Mouse (Mus musculus): ENCODE results near the gene Slc6a1. TPM values are rescaled to one million over a fixed set of nuclear protein-coding genes. Genes with fewer than 3 reads are reported as not detected.
A peak's percentile ranks its signal among the peaks of the same experiment; 100 is the strongest.

The Slc6a1 gene
- polyA plus RNA-seq, 1 experiment from 2014 or later: 0.25 TPM

GRCm38 (mm10) chr6:114343740-114344139 is 61.3 kb downstream of the Slc6a1 start:
- WGBS: 11% methylated on average over 3 of the region's 3 CpGs
- Histone ChIP-seq H3K4me2 (ENCODE audit: low read length) (no peak overlapping the region), H3K27me3 (ENCODE audit: insufficient read depth, low read length) (no peaks in the 10 kb centered on the region), H3K9ac (ENCODE audit: low read depth, low read length) (no peak overlapping the region), H3K36me3 (ENCODE audit: insufficient read depth, low read length) (no peaks in the 10 kb centered on the region), H3K4me1 (replicated peaks; ENCODE audit: insufficient read depth, low read length) (no peaks in the 10 kb centered on the region), H3K4me3 (replicated peaks; ENCODE audit: low read depth, low read length) (no peak overlapping the region), H3K9me3 (replicated peaks; ENCODE audit: low read length) (no peaks in the 10 kb centered on the region), H3K27ac (no peak overlapping the region)
- peak; percentile 87 for TF ChIP-seq CTCF (IDR thresholded peaks at IDR 0.05; ENCODE audit: low read depth)
- ATAC-seq (replicated peaks; ENCODE audit: low FRiP score, low read depth) (no peak), DNase-seq (ENCODE audit: low spot score) (peak; percentile 76)

- TF ChIP-seq CTCF (IDR thresholded peaks at IDR 0.05; ENCODE audit: low read depth): peak; percentile 81
- Histone ChIP-seq H3K9ac (ENCODE audit: low read depth, low read length) (no peak overlapping the region), H3K4me2 (ENCODE audit: low read length) (no peak overlapping the region), H3K9me3 (replicated peaks; ENCODE audit: low read length) (no peaks in the 10 kb centered on the region), H3K36me3 (ENCODE audit: insufficient read depth, low read length) (no peaks in the 10 kb centered on the region), H3K27me3 (ENCODE audit: insufficient read depth, low read length) (no peaks in the 10 kb centered on the region), H3K4me1 (replicated peaks; ENCODE audit: insufficient read depth, low read length) (no peaks in the 10 kb centered on the region), H3K27ac (no peak overlapping the region), H3K4me3 (replicated peaks; ENCODE audit: low read depth, low read length) (no peak overlapping the region)
- 45% methylated on average over 4 of the region's 4 CpGs for WGBS
- DNase-seq (ENCODE audit: low spot score): peak; percentile 51
- ATAC-seq (replicated peaks; ENCODE audit: low FRiP score, low read depth): no peak
Observed at GRCm38 (mm10) chr6:114345156-114345555, 62.7 kb downstream of the Slc6a1 start.

DNA sequence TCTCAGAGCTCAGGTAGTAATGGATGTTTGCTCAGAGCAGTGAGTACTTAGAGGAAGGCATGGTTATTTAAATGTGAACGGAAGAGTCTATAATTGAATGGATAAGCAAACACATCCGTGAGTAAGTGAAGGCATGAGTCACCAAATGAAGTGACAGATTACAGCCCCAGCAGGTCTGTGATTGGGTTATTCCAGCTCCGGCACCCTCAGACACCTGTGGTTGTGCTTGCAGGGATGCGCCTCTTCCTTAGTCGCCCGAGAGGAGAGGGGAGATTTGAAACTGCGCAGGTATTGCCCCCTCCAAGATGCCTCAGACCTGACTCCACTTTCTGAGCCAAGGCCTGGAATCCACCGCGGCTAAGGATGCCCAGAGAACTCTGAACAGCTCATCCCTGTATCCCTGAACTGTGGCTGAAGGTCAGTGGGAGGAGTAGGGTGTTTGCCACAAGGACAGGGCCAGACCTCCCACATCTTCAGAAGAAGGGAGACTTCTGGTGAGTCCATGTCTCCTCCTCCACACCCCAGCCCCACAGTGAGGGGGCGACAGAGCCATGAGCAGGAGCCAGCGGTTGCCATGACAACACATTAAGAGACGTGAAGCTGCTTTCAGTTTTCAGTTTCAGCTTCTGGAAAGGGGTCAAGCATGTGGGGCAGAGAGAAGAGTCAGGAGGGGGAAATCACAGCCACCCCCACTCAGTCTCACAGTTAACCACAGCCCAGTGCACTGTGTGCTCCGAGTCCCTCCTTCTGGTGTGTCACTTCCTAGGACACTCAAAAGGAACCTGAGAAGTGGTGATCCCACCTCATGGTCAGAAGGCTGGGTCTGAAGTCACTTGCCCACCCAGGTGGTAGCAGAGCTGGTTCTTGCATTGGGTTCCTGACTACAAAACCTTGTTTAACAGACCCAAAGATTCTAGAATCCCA is 65.7 kb downstream of the Slc6a1 start:
- H3K27me3 ChIP-seq (ENCODE audit: insufficient read depth, low read length): no peaks in the 10 kb centered on the region
- 27% methylated on average over 13 of the region's 13 CpGs for WGBS
- TF ChIP-seq CTCF (IDR thresholded peaks at IDR 0.05; ENCODE audit: low read depth): peak; percentile 41
- ATAC-seq (replicated peaks; ENCODE audit: low FRiP score, low read depth): peak; percentile 79; the same call in 1 of the 2 replicates
- no peak overlapping the region for H3K9ac ChIP-seq (ENCODE audit: low read depth, low read length)
- H3K9me3 ChIP-seq (replicated peaks; ENCODE audit: low read length): no peaks in the 10 kb centered on the region
- no peak overlapping the region for H3K4me3 ChIP-seq (replicated peaks; ENCODE audit: low read depth, low read length)
- no peaks in the 10 kb centered on the region for H3K4me1 ChIP-seq (replicated peaks; ENCODE audit: insufficient read depth, low read length)
- H3K27ac ChIP-seq: no peak overlapping the region
- H3K36me3 ChIP-seq (ENCODE audit: insufficient read depth, low read length): no peaks in the 10 kb centered on the region
- no peak overlapping the region for H3K4me2 ChIP-seq (ENCODE audit: low read length)
- peak; percentile 85 for DNase-seq (ENCODE audit: low spot score)

GRCm38 (mm10) chr6:114354635-114355034 is 72.2 kb downstream of the Slc6a1 start:
- Histone ChIP-seq H3K9ac (ENCODE audit: low read depth, low read length) (no peak overlapping the region), H3K4me1 (replicated peaks; ENCODE audit: insufficient read depth, low read length) (no peaks in the 10 kb centered on the region), H3K27me3 (ENCODE audit: insufficient read depth, low read length) (no peaks in the 10 kb centered on the region), H3K9me3 (replicated peaks; ENCODE audit: low read length) (no peaks in the 10 kb centered on the region), H3K4me3 (replicated peaks; ENCODE audit: low read depth, low read length) (no peak overlapping the region), H3K27ac (no peak overlapping the region), H3K4me2 (ENCODE audit: low read length) (no peak overlapping the region), H3K36me3 (ENCODE audit: insufficient read depth, low read length) (no peaks in the 10 kb centered on the region)
- DNase-seq (ENCODE audit: low spot score) (peak; percentile 22), ATAC-seq (replicated peaks; ENCODE audit: low FRiP score, low read depth) (no peak)
- 64% methylated on average over 4 of the region's 4 CpGs for WGBS
- TF ChIP-seq CTCF (IDR thresholded peaks at IDR 0.05; ENCODE audit: low read depth): no peak

GRCm38 (mm10) chr6:114358171-114358570 is 75.7 kb downstream of the Slc6a1 start:
- H3K4me2 ChIP-seq (ENCODE audit: low read length): no peak overlapping the region
- H3K36me3 ChIP-seq (ENCODE audit: insufficient read depth, low read length): no peaks in the 10 kb centered on the region
- H3K9me3 ChIP-seq (replicated peaks; ENCODE audit: low read length): no peaks in the 10 kb centered on the region
- H3K4me1 ChIP-seq (replicated peaks; ENCODE audit: insufficient read depth, low read length): no peaks in the 10 kb centered on the region
- DNase-seq (ENCODE audit: low spot score) (no peak), ATAC-seq (replicated peaks; ENCODE audit: low FRiP score, low read depth) (no peak)
- TF ChIP-seq CTCF (IDR thresholded peaks at IDR 0.05; ENCODE audit: low read depth): no peak
- H3K27ac ChIP-seq: no peak overlapping the region
- no peaks in the 10 kb centered on the region for H3K27me3 ChIP-seq (ENCODE audit: insufficient read depth, low read length)
- H3K4me3 ChIP-seq (replicated peaks; ENCODE audit: low read depth, low read length): no peak overlapping the region
- H3K9ac ChIP-seq (ENCODE audit: low read depth, low read length): no peak overlapping the region
- WGBS: 58% methylated on average over 3 of the region's 3 CpGs

DNA sequence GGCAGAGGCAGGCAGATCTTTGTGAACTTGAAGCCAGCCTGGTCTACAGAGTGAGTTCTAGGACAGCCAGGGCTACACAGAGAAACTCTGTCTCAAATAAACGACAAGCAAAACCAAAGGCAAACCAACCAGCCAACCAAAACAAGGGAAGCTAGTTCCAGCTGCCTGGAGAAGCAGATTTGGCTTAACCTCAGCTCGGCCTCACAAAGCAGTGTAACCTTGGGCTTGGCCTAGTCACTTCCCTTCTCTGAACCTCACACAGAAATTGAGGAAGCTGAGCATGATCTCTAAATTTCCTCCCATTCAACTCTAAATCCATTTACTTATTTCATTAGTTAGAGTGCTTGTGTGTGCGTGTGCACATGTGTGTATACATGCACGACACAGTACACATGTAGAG is 79.9 kb downstream of the Slc6a1 start:
- ATAC-seq (replicated peaks; ENCODE audit: low FRiP score, low read depth) (no peak), DNase-seq (ENCODE audit: low spot score) (no peak)
- no peaks in the 10 kb centered on the region for H3K9me3 ChIP-seq (replicated peaks; ENCODE audit: low read length)
- 66% methylated on average over 4 of the region's 4 CpGs for WGBS
- H3K4me2 ChIP-seq (ENCODE audit: low read length): no peak overlapping the region
- no peaks in the 10 kb centered on the region for H3K4me1 ChIP-seq (replicated peaks; ENCODE audit: insufficient read depth, low read length)
- no peak overlapping the region for H3K27ac ChIP-seq
- no peak for TF ChIP-seq CTCF (IDR thresholded peaks at IDR 0.05; ENCODE audit: low read depth)
- no peak overlapping the region for H3K9ac ChIP-seq (ENCODE audit: low read depth, low read length)
- H3K4me3 ChIP-seq (replicated peaks; ENCODE audit: low read depth, low read length): no peak overlapping the region
- H3K36me3 ChIP-seq (ENCODE audit: insufficient read depth, low read length): no peaks in the 10 kb centered on the region
- H3K27me3 ChIP-seq (ENCODE audit: insufficient read depth, low read length): 0 out of 2 replicates have a peak, but pooled peaks cover 3% of the 10 kb centered on the region

Data from kidney, postnatal 0 days (tissue).